Mouse (Mus musculus) ovary, adult 18-20 months (tissue): ENCODE measurements around the gene Rpl32.

ENCODE experiments used
- DNase-seq: peaks from one replicate; pipeline ENCODE4 v3.0.0; 2022; ENCODE audit warnings: low spot score, mixed read lengths

Gene Rpl32

GRCm38 (mm10) chr6:115815041-115815440, 6.5 kb upstream of the Rpl32 start:
- no peak for DNase-seq

DNA sequence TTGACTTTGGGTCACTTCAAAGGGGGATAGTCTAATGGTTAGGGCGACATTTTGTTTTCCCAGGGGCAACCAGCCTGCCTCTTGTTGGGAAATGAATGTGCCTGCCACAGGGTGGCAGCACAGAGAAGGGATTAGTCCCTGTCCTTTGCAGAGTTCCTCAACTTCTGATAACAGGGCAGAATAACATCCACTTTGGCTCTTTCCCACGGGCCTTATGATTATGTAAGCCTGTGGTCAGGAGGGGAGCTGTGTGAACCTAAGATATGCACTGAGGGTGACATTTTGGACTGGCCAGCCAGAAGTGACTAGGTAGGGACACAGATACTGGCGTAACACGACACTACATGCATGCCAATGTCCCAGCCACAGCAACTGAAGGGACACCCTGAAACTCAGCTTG, 5.6 kb upstream of the Rpl32 start:
- DNase-seq = peak; percentile 50

DNA sequence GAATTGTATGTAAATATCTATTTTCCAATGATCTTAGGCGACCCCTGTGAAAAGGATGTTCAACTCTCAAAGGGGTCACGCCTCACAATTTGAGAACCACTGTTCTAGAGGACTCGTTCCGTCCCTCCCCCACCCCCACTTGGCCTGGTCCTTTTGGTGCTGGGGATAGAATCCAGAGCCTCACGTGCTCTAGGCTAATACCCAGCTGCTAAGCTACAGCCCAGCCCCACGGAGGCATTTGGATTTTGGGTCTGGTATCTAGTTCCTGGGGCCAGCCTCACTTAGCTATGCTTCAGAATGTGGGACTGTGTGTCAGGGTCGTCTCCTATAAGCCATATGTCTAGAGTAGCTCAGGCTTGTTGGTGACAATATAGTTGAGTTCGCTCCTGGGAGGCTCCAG, 3.1 kb upstream of the Rpl32 start:
- DNase-seq = no peak

GRCm38 (mm10) chr6:115808196-115808487, 405 bp downstream of the Rpl32 start:
- no peak for DNase-seq

DNA sequence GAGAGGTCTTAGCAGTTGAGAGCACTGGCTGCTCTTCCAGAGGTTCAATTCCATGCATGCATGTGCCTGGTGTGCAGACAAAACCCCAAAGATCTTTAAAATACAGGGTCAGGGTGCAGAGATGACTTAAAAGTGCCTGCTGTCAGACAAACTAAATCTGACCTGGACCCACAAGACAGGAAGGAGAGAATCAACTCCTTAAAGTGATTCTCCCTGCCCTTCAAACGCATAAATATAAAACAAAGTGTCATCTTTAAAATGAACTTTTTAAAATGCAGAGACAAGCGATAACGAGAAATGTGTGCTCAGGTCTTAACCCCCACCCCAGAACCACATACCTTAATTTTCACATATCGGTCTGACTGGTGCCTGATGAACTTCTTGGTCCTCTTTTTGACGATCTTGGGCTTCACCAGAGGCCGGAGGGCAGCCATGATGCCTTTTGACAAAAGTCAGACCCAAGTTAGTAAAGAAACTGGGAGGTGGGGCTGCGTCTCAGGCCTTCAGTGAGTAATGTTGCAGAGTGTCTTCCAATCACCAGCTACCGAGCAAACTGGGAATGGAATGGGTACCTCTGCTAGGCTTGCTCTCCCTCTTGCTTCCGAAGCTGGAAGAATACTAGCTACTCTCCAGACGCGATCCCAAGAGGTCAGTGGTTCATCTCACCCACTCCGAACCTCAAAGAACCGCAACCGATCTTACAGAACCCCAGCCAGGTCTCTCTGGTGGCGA, 917 bp downstream of the Rpl32 start:
- DNase-seq = no peak

DNA sequence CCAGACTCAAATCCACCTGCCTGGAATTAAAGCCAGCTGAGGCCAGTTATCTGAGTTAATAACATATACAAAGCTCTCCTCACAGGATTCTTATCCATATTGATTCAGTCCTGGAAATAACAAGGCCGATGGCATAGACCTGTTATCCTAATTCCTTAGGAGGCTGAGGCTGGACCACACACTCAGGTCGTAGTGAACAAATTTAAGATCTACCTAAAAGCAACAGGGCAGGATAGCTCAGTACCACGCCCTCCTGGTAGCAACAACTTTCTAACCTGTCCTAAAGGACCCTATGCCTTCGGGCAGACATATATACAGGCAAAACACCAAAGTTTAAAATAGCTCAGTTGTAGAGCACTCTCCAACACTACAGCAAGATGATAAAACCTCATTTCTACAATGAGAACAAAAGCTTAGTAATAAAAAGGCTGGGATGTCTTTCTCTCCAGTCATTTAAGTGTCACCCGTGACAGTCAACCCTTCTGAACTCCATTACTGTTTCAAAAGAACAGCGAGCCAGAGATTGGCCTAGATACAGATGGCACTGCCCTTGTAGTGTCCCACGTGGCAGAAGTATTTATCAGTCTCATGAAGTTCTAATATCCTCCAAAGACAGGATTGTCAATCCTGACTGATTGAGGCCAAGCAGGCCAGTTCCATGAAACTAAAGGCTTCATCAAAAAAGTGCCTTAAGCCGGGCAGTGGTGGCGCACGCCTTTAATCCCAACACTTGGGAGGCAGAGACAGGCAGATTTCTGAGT, 3.9 kb downstream of the Rpl32 start:
- no peak for DNase-seq

GRCm38 (mm10) chr6:115803541-115804382, 4.8 kb downstream of the Rpl32 start:
- DNase-seq = peak; percentile 53

DNA sequence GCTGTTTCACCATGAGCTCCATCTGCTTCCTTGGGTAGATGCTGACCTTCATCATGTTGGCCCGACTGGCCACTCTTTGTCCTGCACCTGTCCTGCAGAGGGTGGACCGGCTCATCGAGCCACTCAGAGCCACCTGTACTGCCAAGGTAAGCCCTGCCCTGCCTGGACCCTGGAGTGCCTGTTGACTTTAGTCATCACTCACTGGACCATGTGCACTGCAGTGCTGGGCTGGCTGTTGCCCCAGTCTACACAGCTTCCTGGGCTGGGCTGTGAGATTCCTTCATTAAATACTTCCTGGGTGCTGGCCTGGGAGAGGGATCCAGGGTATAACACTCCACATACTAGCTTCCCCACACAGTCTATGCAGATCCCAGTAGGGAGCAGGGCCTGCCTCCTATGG, 6.7 kb downstream of the Rpl32 start:
- no peak for DNase-seq

DNA sequence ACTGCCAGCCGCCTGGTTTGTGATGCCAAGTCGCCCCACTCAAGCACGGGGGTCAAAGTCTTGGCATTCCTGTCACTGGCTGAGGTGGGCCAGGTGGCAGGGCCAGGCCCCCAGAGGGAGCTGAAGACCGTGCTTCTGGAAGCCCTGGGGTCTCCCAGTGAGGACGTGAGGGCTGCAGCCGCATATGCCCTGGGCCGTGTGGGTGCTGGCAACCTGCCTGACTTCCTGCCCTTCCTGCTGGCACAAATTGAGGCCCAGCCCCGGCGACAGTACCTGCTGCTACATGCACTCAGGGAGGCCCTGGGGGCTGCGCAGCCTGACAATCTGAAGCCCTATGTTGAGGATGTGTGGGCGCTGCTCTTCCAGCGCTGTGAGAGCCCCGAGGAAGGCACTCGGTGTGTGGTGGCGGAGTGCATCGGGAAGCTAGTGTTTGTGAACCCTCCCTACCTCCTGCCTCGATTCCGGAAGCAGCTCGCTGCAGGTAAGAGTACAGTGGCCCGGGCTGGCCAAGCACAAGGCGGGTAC, 15.8 kb downstream of the Rpl32 start:
- no peak for DNase-seq

GRCm38 (mm10) chr6:115791842-115792686, 16.5 kb downstream of the Rpl32 start:
- no peak for DNase-seq

- DNase-seq = no peak
Observed at GRCm38 (mm10) chr6:115791016-115791415, 17.5 kb downstream of the Rpl32 start.

GRCm38 (mm10) chr6:115782781-115783180, 25.8 kb downstream of the Rpl32 start:
- no peak for DNase-seq

- DNase-seq = no peak
Observed at GRCm38 (mm10) chr6:115776363-115776762, 32.2 kb downstream of the Rpl32 start.

GRCm38 (mm10) chr6:115775838-115776237, 32.7 kb downstream of the Rpl32 start:
- DNase-seq = no peak

GRCm38 (mm10) chr6:115774501-115774921, 34.0 kb downstream of the Rpl32 start, which contains the start of gene Cand2:
Gene Cand2 (plus strand): TSS chr6:115774538.
- DNase-seq = no peak

DNA sequence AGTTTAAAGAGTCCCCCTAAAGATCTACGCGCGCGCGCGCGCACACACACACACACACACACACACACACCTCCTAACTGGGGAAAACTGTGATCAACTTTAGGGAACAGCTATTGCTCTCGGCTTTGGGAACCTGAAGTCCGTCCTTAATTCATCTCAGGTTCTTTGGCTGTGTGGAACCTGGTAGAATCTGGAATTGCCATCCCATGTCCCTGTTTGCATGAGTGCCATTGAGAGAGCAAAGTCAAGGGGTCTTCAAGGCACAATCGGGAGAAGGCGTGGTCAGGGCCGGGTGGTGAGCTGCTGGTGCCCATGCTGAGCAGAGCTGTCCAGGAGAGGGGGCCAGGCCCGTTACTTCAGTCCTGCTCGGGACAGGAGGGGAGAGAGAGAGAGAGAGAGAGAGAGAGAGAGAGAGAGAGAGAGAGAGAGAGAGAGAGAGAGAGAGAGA, 34.6 kb downstream of the Rpl32 start:
- DNase-seq = no peak

GRCm38 (mm10) chr6:115772604-115773003, 35.9 kb downstream of the Rpl32 start:
- no peak for DNase-seq

DNA sequence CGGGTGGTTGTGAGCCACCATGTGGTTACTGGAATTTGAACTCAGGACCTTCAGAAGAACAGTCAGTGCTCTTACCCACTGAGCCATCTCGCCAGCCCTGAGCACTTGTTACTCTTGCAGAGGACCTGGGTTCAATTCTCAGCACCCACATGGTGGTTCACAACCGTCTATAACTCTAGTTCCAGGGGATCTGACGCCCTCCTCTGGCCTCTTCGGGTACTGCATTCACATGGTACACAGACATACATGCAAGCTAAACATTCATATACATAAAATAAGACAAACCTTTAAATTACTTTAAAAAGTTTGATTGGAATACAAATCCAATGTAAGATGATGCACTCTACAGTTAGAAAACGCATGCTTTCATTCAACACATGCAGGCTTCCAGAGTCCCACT, 36.3 kb downstream of the Rpl32 start:
- no peak for DNase-seq

DNA sequence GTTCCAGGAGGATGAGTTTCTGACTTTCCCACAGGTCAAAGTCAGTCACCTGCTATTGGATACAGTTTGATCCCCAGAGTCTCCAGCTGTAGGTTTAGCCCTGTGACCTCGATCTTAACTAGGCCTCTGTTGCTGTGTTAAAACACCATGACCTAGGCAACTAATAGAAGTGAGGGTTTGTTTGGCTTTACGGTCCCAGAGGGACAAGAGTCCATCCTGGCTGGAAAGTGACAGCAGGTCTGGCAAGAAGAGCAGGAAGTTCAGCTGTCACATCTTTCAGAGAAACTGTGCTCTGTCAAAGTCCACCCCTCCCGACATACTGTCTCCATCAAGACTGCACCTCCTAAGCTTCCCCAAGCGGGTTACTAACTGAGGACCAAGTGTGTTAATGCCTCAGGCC, 37.7 kb downstream of the Rpl32 start:
- DNase-seq = no peak

GRCm38 (mm10) chr6:115770059-115770670, 38.4 kb downstream of the Rpl32 start:
- no peak for DNase-seq

GRCm38 (mm10) chr6:115768207-115768606, 40.3 kb downstream of the Rpl32 start:
- no peak for DNase-seq
